Mouse (Mus musculus): Measurements from ENCODE around the gene Prkn.

Gene Prkn

DNA sequence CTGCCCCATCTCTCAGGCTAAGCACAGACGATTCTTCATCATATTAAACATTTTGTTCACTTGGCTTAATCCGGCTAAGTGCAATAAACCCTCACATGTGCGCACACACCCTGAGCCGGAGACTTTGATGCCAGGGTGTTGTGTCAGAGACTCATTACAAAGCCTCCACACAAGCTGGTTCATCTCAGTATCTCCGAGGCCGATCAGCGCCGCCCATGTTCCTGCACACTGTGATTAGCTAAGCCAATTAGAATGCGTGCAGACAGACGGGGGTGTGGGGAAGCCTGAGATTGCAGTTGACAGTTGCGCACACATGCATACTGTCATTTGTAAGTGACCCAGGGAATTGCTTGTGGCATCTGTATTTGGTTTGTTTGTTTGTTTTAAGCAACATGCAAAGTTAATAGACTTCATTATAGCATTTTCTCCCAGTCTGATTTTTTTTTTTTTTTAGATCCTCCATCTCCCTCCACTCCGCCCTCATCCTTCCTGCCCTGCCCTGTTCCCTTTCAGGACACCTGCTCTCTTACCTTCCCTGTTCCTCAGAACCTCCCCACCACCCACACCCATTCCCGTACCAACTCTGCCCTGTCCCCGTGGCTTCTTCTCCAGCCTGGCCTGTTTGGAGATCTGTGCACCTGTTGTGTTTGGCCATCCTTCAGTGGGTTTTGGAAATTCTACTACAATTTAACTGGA, 1202.5 kb downstream of the Prkn start:
- DNase-seq (ENCODE audit: low spot score): no peak

DNA sequence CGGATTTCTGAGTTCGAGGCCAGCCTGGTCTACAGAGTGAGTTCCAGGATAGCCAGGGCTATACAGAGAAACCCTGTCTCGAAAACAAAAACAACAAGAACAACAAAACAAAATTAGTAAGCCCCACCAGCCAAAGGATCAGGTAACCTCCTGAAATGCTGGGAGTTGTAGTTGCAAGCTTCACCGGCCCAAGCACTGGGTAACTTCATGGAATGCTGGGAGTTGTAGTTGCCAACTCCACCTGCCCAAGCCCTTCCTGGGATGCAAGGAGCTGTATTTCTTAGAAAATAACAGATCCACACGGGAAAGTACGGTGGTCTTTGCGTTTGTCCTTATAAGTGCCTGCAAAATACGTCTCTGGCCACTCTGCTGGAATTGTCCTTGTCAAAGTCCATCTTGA, 1204.0 kb downstream of the Prkn start:
- no peak for DNase-seq (ENCODE audit: low spot score)

DNA sequence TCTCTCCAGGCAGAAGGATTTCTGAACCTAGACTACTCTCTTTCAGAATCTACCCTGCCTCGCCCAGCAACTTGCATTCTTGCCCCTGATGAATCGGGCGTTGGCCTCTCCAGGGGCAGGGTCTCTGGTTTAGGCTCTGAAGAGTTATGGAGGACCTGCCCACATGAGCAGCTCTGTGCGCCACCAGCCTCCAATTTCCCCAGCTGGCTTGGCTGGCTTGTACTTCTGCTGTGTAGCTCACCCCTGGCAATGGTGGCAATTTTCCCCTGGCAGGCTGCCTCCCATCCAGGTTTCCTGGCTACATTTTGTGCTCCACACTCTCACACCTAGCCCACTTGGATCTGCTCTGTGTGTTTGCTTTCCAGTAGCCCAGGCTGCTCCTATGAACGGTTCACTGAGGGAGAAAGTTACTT, 1205.7 kb downstream of the Prkn start:
- peak; percentile 24 for DNase-seq (ENCODE audit: low spot score)

GRCm38 (mm10) chr17:12047032-12047431, 1206.8 kb downstream of the Prkn start:
- no peak for DNase-seq (ENCODE audit: low spot score)

- no peak for DNase-seq (ENCODE audit: low spot score)
Observed at GRCm38 (mm10) chr17:12047523-12047922, 1207.3 kb downstream of the Prkn start.

GRCm38 (mm10) chr17:12048695-12049490, 1208.7 kb downstream of the Prkn start:
- no peak for DNase-seq (ENCODE audit: low spot score)

- no peak for DNase-seq (ENCODE audit: low spot score)
Observed at GRCm38 (mm10) chr17:12050261-12050660, 1210.1 kb downstream of the Prkn start.

DNA sequence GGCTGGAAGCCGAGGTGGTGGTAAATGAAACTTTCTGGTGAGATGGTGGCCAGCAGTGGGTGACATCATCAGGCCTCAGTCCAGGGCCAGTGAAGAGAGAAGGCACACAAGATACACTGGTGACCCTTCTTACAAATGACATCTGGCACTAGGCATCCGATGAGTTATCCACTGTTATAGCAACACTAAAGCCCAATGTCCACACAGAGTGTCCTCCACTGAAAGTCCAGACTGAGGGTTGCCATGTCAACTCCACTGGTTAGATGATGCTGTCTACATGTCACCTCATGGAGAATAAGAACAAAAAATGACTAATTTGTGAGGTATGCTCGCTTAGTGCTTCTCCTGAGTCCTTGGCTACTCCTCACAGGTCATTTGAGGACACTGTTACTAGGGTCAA, 1210.8 kb downstream of the Prkn start:
- no peak for DNase-seq (ENCODE audit: low spot score)

DNA sequence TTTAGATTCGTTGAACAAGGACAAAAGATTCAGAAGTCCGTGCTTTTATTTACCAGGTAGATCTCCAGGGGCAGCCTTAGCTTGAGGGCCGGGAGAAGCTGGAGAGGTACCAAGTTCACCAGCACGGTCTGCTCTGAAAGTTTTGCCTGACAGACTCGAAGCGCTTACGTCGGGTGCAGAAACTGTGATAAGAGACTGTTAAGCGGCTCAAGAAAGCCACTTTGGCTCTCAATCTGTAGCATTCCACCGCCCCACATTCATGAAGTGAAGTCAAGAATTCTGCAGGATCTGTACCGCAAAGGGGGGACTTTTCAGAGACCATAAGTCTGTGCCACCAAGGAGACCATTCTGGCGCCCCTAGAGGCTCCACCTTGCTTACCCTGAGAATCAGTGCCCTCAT, 1212.5 kb downstream of the Prkn start:
- no peak for DNase-seq (ENCODE audit: low spot score)

DNA sequence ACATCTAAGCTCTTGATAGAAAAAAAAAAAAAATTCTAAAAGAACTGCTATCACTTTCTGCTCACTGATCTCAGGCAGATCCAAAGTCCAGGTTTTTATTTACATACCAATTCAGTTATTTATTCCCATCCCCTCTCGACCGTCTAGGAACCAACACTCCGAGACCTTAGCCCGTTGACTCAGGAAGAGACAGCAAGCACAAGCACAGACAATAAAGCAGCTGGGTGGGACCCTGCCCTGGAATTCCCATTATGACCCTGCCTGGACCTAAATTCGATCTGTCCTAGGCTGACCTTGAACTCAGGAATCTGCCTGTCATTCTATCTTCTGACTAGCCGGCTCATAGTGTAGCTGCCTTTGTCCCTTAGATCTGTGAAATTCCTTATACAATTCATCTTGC, 1218.9 kb downstream of the Prkn start:
- DNase-seq (ENCODE audit: low spot score): no peak

GRCm38 (mm10) chr17:12061381-12061780, 1221.2 kb downstream of the Prkn start:
- no peak for DNase-seq (ENCODE audit: low spot score)

DNA sequence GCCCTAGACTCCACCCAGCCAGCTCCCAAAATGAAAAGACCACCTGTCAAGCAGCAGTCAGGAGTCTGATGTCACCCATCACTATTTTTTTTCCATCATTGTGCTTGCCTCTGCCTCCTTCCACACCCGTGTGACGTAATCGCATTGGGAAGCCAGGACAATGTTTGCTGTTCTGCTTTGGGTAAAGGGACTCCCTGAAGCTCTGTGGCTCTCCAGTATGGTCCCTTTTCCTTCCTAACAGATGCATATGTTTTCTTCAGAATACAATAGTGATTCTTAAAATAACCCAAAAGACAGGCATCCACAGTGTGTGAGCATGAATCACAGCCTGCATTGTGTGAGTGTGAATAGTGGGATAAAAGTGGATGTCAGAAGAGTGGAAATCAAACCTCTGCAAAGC, 1222.7 kb downstream of the Prkn start:
- DNase-seq (ENCODE audit: low spot score): no peak

GRCm38 (mm10) chr17:12063533-12063932, 1223.3 kb downstream of the Prkn start:
- no peak for DNase-seq (ENCODE audit: low spot score)

GRCm38 (mm10) chr17:12066054-12066453, 1225.9 kb downstream of the Prkn start:
- no peak for DNase-seq (ENCODE audit: low spot score)

GRCm38 (mm10) chr17:12076816-12077215, 1236.6 kb downstream of the Prkn start:
- DNase-seq (ENCODE audit: low spot score): no peak

GRCm38 (mm10) chr17:12080656-12081495, 1240.7 kb downstream of the Prkn start:
- no peak for DNase-seq (ENCODE audit: low spot score)

GRCm38 (mm10) chr17:12082201-12082600, 1242.0 kb downstream of the Prkn start:
- DNase-seq (ENCODE audit: low spot score): no peak

DNA sequence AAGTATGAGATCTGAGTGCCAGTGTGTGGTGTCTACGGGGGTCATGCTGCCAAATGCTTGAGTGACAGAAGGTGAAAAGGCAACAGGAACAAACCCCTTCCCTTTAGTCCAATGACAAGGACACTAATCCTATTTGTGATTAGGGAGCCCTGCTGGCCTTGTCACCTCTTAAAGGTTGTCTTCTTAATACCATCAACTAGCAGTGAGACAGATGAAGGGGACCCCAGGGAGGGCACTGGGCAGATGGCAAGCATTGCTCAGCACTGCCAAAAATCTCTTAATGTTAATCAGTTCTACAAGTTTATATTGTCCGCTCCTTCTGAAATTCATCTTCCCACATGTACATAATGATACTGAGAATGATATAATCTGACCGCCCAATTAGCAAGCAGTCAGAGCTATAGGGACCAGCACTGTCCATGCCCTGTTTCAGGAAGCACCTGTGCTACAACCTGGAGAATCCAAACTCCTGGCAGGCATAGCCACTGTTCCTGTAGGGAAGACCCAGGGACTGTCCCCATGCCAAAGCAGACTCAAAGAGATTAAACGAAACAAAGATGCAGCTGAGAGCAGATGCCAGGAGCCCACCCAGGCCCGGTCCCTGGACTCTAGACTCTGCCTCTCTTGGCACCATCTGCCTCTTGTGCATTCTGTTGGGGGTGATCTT, 1250.2 kb downstream of the Prkn start:
- DNase-seq (ENCODE audit: low spot score): no peak

DNA sequence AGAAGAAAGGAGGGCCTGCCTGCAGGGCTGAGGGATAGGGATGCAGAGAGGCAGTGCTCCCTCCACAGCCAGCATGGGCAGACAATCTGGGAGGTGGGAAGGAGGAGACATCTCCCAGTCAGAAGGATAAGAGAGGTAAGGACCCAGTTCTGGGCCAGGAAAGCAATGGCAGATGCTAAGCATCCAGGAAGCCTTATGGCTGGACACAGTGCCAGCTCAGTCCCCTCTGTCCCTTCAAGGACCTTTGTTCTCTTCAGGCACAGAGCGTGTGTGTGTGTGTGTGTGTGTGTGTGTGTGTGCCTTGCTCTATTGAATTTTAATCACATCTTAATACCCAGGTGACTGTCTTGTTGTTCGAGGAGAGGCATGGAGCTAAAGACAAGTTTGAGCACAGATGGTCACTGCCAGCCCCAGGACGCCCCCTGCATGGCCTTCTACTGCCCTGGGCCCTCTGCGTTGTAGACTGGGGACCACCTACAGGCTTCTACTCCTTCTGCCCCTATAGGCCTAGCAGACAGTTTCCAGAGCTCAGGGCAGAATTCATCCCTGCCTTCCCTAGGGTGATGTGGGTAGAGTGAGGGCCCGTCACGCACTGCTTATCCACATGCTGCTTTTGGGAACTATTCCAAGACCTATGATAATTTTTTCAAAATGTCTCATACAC, 1252.8 kb downstream of the Prkn start:
- no peak for DNase-seq (ENCODE audit: low spot score)

GRCm38 (mm10) chr17:12094016-12094415, 1253.8 kb downstream of the Prkn start:
- no peak for DNase-seq (ENCODE audit: low spot score)

DNA sequence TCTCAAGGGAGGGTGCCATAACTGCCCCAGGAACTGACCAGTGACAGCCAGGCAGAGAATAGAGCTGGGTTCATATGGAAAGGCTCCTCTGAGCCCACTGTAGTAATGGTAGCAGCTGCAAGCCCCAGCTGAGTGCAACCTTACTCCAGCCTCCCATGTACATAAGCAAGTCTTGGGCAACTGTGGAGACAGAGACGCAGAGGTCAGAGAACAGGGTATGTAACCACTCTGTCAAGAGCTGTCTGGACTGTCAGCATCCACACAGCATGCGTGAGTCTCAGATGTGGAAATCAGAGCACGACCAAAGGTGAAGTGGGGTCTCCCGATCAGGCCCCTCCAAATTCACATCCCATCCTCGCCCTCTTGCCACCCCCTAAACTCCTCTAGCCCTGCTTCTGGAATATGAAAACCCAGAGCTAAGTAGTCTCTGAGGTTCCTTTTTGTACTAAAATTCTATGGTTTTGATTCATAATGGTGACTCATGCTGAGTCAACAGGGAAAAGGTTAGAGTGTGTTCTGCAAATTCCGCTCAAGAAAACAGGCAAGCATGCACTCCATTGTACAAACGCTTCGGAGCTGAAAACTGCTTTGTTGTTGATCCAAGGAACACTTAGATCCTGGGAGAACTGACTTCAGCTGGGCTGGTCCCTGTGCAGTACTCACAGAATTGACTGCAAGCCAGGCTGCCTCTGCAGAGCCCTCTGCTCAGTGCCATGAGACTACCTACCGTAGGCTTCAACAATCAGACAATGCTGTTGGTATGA, 1254.8 kb downstream of the Prkn start:
- no peak for DNase-seq (ENCODE audit: low spot score)

Measured in ovary, postnatal 10 days (tissue).